Mouse (Mus musculus) stomach, postnatal 0 days (tissue): Measurements from ENCODE around the gene Stap2.

Experiments
- CTCF ChIP-seq: IDR thresholded peaks from 2 replicates; pipeline ENCODE4 v1.5.1; 2016; ENCODE audit warnings: antibody characterized with exemption, low read depth, mild to moderate bottlenecking, moderate library complexity
- EP300 ChIP-seq: optimal IDR thresholded peaks from 2 replicates; pipeline ENCODE3; 2016; ENCODE audit warnings: antibody characterized with exemption

DNA sequence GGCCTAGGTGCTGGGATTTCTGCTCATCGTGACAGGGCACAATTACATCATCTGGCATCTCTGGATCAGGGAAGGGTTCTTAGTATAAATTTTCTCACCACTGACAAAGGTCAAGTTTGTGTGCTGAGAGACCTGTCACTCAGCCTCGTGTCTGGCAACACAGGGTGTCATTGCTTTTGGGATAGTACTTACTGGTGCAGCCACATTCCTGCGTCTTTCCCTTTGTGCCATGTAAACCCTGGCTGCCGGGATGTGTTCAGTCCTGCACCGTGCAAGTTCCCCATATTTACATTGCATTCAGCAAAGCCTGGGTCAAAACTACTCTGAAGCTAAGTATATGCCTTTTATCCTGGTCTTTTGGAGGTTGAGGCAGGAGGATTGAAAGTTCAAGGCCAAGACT, 46.0 kb upstream of the Stap2 start:
- no peak for TF ChIP-seq CTCF
- TF ChIP-seq EP300: peak; percentile 35
